Mouse (Mus musculus): ENCODE measurements around the gene Greb1. TPM values are rescaled to one million over a fixed set of nuclear protein-coding genes. Genes with fewer than 3 reads are reported as not detected.

Greb1 gene
- total RNA-seq (2021): 1 to 10 TPM in 1 of 2 experiments, under 1 TPM in 1; 0.41 to 1.2 TPM

- DNase-seq (ENCODE audit: extremely low spot score in 1 of 2, low spot score in 2 of 2): peak in 1 of 2 experiments; percentile 50
- intact Hi-C loops (cut with DNase I): loop anchor here (10.0 kb wide), 1 partner anchor 1266 kb away; no protein-coding TSS in a partner anchor
Measured at GRCm38 (mm10) chr12:16800259-16800958, at the start of gene Greb1. TSS of gene Greb1 (minus strand) at chr12:16800886.

GRCm38 (mm10) chr12:16849821-16850220 lies 49.1 kb upstream of the Greb1 start:
- intact Hi-C loops (cut with DNase I): loop anchor here (5.0 kb wide), 1 partner anchor 47 kb away; no protein-coding TSS in a partner anchor
- no peak for DNase-seq (ENCODE audit: extremely low spot score in 1 of 2, low spot score in 2 of 2)

GRCm38 (mm10) chr12:16848501-16848900 lies 47.8 kb upstream of the Greb1 start:
- intact Hi-C loops (cut with DNase I): loop anchor here (5.0 kb wide), 1 partner anchor 49 kb away; no protein-coding TSS in a partner anchor
- no peak for DNase-seq (ENCODE audit: extremely low spot score in 1 of 2, low spot score in 2 of 2)

- no peak for DNase-seq (ENCODE audit: extremely low spot score in 1 of 2, low spot score in 2 of 2)
- intact Hi-C loops (cut with DNase I): loop anchor here (5.0 kb wide), 1 partner anchor 50 kb away; no protein-coding TSS in a partner anchor
Measured at GRCm38 (mm10) chr12:16847204-16847792, 46.6 kb upstream of the Greb1 start.

GRCm38 (mm10) chr12:16844623-16845592 lies 44.2 kb upstream of the Greb1 start:
- DNase-seq (ENCODE audit: extremely low spot score in 1 of 2, low spot score in 2 of 2): no peak
- intact Hi-C loops (cut with DNase I): loop anchor here (5.0 kb wide), 1 partner anchor 52 kb away; no protein-coding TSS in a partner anchor

- no peak for DNase-seq (ENCODE audit: extremely low spot score in 1 of 2, low spot score in 2 of 2)
- intact Hi-C loops (cut with DNase I): no loop called here
Measured at GRCm38 (mm10) chr12:16840842-16841782, 40.4 kb upstream of the Greb1 start.

GRCm38 (mm10) chr12:16837766-16838165 lies 37.1 kb upstream of the Greb1 start:
- intact Hi-C loops (cut with DNase I): no loop called here
- DNase-seq (ENCODE audit: extremely low spot score in 1 of 2, low spot score in 2 of 2): no peak

GRCm38 (mm10) chr12:16836188-16836587 lies 35.5 kb upstream of the Greb1 start:
- intact Hi-C loops (cut with DNase I): no loop called here
- DNase-seq (ENCODE audit: extremely low spot score in 1 of 2, low spot score in 2 of 2): peak; percentile 64 to 77

GRCm38 (mm10) chr12:16834701-16835100 lies 34.0 kb upstream of the Greb1 start:
- intact Hi-C loops (cut with DNase I): no loop called here

GRCm38 (mm10) chr12:16831071-16831470 lies 30.4 kb upstream of the Greb1 start:
- DNase-seq (ENCODE audit: extremely low spot score in 1 of 2, low spot score in 2 of 2): no peak
- intact Hi-C loops (cut with DNase I): no loop called here

More at GRCm38 (mm10) chr12:16834701-16835100, 34.0 kb upstream of the Greb1 start:
- no peak for DNase-seq (ENCODE audit: extremely low spot score in 1 of 2, low spot score in 2 of 2)

GRCm38 (mm10) chr12:16829785-16830184 lies 29.1 kb upstream of the Greb1 start:
- intact Hi-C loops (cut with DNase I): loop anchor here (5.0 kb wide), 1 partner anchor 68 kb away; no protein-coding TSS in a partner anchor
- no peak for DNase-seq (ENCODE audit: extremely low spot score in 1 of 2, low spot score in 2 of 2)

GRCm38 (mm10) chr12:16828505-16828904 lies 27.8 kb upstream of the Greb1 start:
- DNase-seq (ENCODE audit: extremely low spot score in 1 of 2, low spot score in 2 of 2): peak in 1 of 2 experiments; percentile 65
- intact Hi-C loops (cut with DNase I): loop anchor here (5.0 kb wide), 1 partner anchor 69 kb away; no protein-coding TSS in a partner anchor

GRCm38 (mm10) chr12:16823701-16824100 lies 23.0 kb upstream of the Greb1 start:
- DNase-seq (ENCODE audit: extremely low spot score in 1 of 2, low spot score in 2 of 2): no peak
- intact Hi-C loops (cut with DNase I): no loop called here

- no peak for DNase-seq (ENCODE audit: extremely low spot score in 1 of 2, low spot score in 2 of 2)
- intact Hi-C loops (cut with DNase I): no loop called here
Measured at GRCm38 (mm10) chr12:16822181-16822734, 21.6 kb upstream of the Greb1 start.

GRCm38 (mm10) chr12:16820761-16821160 lies 20.1 kb upstream of the Greb1 start:
- no peak for DNase-seq (ENCODE audit: extremely low spot score in 1 of 2, low spot score in 2 of 2)
- intact Hi-C loops (cut with DNase I): no loop called here

GRCm38 (mm10) chr12:16818513-16818912 lies 17.8 kb upstream of the Greb1 start:
- no peak for DNase-seq (ENCODE audit: extremely low spot score in 1 of 2, low spot score in 2 of 2)
- intact Hi-C loops (cut with DNase I): no loop called here

GRCm38 (mm10) chr12:16817147-16817546 lies 16.5 kb upstream of the Greb1 start:
- no peak for DNase-seq (ENCODE audit: extremely low spot score in 1 of 2, low spot score in 2 of 2)
- intact Hi-C loops (cut with DNase I): no loop called here

All from left cerebral cortex, postnatal 10 days (tissue).